Mouse (Mus musculus) layer of hippocampus, postnatal 36 days (tissue): ENCODE results near the gene D16Ertd472e. TPM values are rescaled to one million over a fixed set of nuclear protein-coding genes. Genes with fewer than 3 reads are reported as not detected.
"Not testable (repeated sequence)": the region's sequence is repeated elsewhere in the genome, so short reads cannot be mapped to it uniquely, and the experiment has no call there.

Experiments used
- DNase-seq, 2 experiments: peaks; one replicate each; pipeline ENCODE4 v3.0.0; 2022
- total RNA-seq, 2 experiments: library from RNA; stranded (reverse); gene quantifications; 2 replicates each; pipeline ENCODE4 v1.2.3; 2021

D16Ertd472e gene
- total RNA-seq, 2 experiments from 2014 or later, result 13.4 to 15.0 TPM

- no peak for DNase-seq
These were observed 12.2 kb downstream of the D16Ertd472e start for GRCm38 (mm10) chr16:78564110-78564821.

- DNase-seq, result no peak
These were observed 13.2 kb downstream of the D16Ertd472e start for GRCm38 (mm10) chr16:78563093-78563971.

GRCm38 (mm10) chr16:78560627-78561026, 15.9 kb downstream of the D16Ertd472e start:
- no peak for DNase-seq

DNA sequence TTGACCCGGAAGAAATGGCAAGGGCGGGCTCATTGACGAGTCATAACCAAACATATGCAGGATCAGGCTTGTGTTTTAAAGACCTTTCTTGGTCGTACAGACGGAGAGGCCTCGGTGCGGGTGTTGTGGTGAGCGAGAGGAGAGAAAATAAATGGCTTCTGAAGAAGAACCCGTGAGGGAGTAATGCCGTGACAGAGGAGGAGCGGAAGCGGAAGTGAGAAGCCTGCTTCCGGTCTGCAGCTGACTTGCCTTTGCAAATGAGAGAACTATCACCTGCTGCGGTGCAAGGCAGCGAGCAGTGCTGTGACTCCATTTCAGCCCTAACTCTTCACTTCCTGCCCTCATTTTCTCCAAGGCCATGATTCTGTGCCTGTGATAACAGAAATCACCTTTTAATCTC, 16.4 kb downstream of the D16Ertd472e start:
- DNase-seq, result no peak

GRCm38 (mm10) chr16:78557573-78557972, 18.9 kb downstream of the D16Ertd472e start:
- no peak for DNase-seq

GRCm38 (mm10) chr16:78554911-78555648, 21.4 kb downstream of the D16Ertd472e start:
- DNase-seq, result peak in 1 of 2 experiments; percentile 39

DNA sequence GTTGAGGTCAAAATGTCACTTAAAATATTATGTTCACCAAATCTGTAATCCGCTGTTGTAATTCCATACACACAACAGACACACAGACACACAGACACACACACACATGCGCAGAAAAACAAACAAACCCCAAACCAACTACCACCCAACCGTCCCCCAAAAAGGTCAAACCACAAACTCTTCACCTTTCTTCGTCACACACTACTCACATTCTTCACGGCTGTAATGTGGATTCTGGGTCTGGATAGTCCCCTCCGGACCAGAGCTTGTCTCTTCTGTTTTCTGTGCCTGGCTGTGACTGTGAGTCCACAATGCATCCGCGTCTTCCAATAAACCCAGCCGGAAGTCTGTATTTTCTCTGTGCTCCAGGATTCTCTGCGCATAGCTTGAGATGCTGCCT, 29.1 kb downstream of the D16Ertd472e start:
- DNase-seq, result no peak

GRCm38 (mm10) chr16:78546529-78546928, 30.0 kb downstream of the D16Ertd472e start:
- no peak for DNase-seq

- DNase-seq, result no peak
These were observed 35.9 kb downstream of the D16Ertd472e start for GRCm38 (mm10) chr16:78540376-78541246.

GRCm38 (mm10) chr16:78537798-78538422, 38.6 kb downstream of the D16Ertd472e start:
- DNase-seq, result no peak

DNA sequence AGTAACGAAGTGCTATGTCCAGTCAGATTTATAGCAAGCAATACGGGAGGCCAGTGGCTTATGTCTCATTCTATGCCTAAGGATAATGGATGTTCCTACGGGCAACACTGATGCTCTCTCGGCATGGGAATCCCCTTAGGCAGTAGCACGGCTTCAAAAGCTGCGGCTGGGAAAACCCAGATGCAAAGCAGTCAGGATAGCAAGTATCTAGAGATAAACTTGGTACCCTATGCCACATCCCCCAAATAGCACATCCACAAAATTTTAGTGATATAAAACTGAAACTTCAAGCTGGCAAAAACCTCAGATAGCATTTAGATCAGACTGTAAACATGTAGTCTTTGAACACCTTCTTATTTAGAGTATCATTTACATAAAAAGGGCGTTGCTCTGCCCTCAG, 39.2 kb downstream of the D16Ertd472e start:
- DNase-seq, result no peak

DNA sequence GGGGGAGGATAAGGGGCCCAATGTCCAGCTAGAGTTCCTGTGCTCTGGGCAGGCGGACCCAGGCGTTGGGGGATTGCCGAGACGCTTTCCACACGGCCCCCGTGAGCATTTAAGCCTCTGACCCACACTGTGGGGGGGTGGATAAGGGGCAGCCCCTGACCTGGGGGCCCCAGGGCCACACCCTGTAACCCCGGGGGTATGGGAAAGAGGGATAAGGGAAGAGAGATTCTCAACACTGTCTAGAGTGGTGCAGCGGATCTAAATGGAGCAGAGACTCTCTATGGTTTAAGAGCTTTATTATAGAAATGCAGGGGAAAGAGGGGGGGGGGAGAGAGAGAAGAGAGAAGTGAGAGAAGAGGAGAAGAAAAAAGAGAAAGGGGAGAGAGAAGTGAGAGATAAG, 42.0 kb downstream of the D16Ertd472e start:
- DNase-seq, result no peak

GRCm38 (mm10) chr16:78531957-78532605, 44.4 kb downstream of the D16Ertd472e start:
- no peak for DNase-seq

DNA sequence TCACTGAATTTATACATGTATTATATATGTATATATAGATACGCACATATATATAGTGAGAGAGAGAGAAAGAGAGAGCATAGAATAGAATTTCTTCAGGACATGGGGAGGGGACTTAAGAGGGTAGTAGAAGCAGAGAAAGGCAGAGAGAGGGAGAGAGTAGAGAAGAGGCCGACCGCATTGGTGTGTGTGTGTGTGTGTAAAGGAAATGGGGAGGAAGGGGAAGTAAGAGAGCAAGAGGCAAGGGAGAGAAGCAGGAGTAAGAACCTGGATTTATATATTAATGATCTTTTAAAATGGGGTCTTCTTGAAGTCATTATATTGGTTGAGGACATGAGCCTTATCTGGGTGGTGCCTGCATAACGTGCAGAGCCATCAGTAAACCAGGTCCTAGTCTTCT, 53.5 kb downstream of the D16Ertd472e start:
- no peak for DNase-seq

GRCm38 (mm10) chr16:78518697-78519096, 57.8 kb downstream of the D16Ertd472e start:
- no peak for DNase-seq

GRCm38 (mm10) chr16:78517171-78517570, 59.3 kb downstream of the D16Ertd472e start:
- no peak for DNase-seq

DNA sequence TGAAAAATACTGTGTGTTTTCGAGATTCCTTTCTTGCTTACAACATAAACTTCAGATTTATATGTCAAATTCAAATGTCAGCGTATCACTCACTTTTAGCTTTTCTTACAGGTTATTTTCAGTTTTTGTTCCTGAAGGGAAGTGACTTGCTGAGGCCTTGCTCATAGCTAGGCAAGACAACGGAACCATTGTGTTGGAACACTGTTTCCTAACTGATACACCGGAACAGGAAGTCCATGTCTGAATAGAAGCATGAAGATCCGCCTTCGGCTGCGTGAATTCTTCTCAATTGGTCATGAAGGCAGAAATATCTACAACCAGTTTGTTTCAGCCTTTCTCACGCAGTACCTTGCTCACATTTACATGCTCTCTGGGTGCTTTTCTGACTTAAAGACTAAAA, 65.0 kb downstream of the D16Ertd472e start:
- DNase-seq, result no peak

GRCm38 (mm10) chr16:78502492-78502891, 74.0 kb downstream of the D16Ertd472e start:
- no peak for DNase-seq

- DNase-seq, result not testable (repeated sequence)
These were observed 83.8 kb downstream of the D16Ertd472e start for GRCm38 (mm10) chr16:78492696-78493095.

DNA sequence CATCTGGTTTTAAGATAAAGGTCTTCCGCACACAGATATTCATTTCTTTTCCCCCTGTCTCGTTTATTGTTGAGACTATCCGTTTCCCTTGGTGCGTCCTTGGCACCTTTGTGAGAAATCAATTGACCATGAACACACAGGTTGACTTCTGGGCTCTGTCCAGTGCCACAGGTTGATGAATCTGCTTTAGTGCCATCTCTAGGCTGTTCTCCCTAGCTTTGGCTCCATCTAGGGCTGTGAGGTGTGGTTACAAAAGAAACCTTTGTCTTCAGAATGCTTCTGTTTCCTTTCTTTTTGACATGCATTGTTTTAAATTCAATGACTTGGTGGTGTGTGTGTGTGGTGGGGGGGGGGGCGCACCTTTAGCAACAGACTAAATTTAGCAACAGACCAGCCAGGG, 85.7 kb downstream of the D16Ertd472e start:
- DNase-seq, result no peak
